Mouse (Mus musculus) MEL (cell line): ENCODE measurements around the gene Ank2.

Source experiments
- NRF1 ChIP-seq: IDR thresholded peaks from 2 replicates; pipeline ENCODE4 v1.6.1; 2014; ENCODE audit warnings: low read depth, mild to moderate bottlenecking, inconsistent platforms, low read length, improper control_type of control experiment, moderate library complexity; ENCODE audit not compliant: poor library complexity, insufficient read depth, severe bottlenecking
- ZMIZ1 ChIP-seq: IDR thresholded peaks from 2 replicates; pipeline ENCODE4 v1.6.1; 2012; ENCODE audit warnings: low read depth, mild to moderate bottlenecking, inconsistent platforms, low read length, improper control_type of control experiment, moderate library complexity
- ZNF384 ChIP-seq: IDR thresholded peaks from 2 replicates; pipeline ENCODE4 v1.6.1; 2012; ENCODE audit warnings: low read depth, mild to moderate bottlenecking, inconsistent platforms, low read length, improper control_type of control experiment

GRCm38 (mm10) chr3:127460891-127461437 lies 38.2 kb downstream of the Ank2 start:
- TF ChIP-seq ZMIZ1 (no peak), ZNF384 (no peak), NRF1 (no peak)
